Mouse (Mus musculus): ENCODE results near the gene Lypd4.
"Not testable (repeated sequence)": the region's sequence is repeated elsewhere in the genome, so short reads cannot be mapped to it uniquely, and the experiment has no call there.

The Lypd4 gene

DNA sequence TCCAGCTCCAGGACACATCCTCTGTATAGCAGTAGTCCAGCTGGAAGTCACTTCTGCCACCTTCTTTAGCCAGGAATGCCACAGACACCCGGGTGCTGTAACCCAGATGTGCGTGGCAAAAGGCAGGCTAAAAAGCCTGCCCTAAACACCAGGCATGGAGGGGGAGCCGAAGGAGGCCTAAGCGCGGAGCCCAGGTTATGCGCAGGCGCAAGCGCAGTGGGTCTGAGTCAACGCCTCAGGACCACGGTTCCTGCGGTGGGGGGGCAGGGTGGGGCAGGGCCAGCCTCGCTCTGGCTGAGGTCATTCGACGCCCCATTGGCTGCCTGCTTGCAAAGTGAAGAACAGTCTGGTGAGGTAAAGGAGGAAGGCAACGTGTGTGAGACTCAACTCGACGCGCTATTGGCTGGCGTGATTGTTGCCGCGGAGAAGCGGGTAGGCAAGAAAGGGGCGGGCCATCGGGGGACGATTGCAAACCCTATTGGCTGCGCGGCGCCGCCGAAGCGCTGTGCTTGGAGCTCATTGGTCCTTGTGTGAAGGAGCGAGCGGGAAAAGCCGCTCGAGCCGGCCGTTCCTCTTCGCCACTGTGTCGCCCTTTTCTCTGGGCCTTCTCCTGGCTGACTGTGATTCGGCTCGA, at the start of gene Lypd4, which contains the start of gene Dmrtc2:
Lypd4 (minus strand) TSS at position 410 of the 634 bp plus-strand sequence.
Dmrtc2 (plus strand) TSS at position 526 of the 634 bp plus-strand sequence.
- DNase-seq (ENCODE audit: low read depth): no peak

DNA sequence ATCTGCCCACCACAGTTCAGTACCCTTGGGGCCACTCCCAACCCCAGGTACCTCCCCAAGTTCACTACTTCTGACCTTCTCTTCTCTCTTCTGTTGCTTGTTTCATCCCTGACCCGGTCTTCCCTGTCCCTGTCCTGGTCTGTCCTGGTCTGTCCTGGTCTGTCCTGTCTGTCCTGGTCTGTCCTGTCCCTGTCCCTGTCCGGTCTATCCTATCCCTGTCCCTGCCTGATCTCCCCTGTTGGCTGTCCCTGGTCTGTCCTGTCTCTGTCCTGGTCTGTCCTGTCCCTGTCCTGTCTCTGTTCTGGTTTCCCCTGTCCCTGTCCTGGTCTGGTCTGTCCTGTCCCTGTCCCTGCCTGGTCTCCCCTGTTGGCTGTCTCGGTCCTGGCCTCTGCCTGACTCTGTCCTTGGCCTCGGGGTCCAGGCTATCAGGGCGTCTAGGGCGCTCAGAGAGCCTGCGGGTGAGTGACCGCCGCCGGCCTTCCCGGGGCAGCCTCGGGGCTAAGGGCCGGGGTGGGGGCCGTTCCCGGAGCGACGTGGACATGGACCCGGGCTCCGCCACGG, 49.1 kb upstream of the Lypd4 start:
- no peak for DNase-seq (ENCODE audit: low read depth)

GRCm38 (mm10) chr7:24912480-24912879, 42.7 kb upstream of the Lypd4 start:
- no peak for DNase-seq (ENCODE audit: low read depth)

DNA sequence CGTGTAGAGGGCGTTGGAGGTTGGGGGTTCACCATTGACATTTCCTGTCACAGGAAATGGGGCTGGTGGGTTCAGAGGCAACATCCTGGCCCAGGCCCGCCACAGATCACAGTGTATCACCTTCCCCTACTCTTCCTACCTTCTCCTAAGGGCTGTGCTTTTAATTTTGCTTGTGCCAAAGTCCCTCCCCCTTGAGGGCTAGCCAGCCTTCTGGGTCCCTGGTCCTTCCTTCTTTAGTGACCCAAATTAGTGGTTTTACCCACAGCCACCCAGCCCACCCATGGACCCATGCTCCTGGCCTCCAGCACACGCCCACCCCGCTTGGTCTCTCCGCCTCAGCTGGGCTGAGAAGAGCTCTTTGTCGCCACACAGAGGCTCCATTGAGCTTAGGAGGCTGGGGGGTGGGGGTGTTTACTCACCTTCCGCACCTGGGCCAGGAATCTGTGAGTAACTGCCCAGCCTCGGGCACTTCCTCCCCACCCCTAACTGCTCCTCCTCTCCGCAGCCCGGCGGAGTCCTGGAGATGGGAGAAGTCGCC, 37.5 kb upstream of the Lypd4 start:
- DNase-seq (ENCODE audit: low read depth): peak; percentile 68

- peak; percentile 28 for DNase-seq (ENCODE audit: low read depth)
These were observed 36.8 kb upstream of the Lypd4 start for GRCm38 (mm10) chr7:24906551-24906950.

GRCm38 (mm10) chr7:24904936-24905335, 35.2 kb upstream of the Lypd4 start:
- peak; percentile 91 for DNase-seq (ENCODE audit: low read depth)

- peak; percentile 99 for DNase-seq (ENCODE audit: low read depth)
These were observed 34.3 kb upstream of the Lypd4 start for GRCm38 (mm10) chr7:24904070-24904483.

DNA sequence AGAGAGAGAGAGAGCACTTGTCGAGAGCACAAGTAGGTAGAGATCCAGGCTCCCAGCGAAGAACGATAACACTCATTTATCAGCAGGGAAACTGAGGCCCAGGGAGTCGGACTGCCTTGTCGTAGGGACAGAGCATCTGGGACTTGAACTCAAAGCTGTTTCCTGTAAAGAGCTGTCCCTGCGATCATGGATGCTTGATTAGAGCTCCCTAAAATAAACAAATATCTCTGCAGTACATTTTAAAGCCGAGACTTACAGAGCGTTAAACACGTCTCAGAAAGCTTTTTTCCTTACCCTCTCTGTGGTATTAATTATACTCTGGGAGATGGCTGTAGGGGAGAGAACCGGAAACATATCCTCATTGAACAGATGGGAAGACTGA, 33.7 kb upstream of the Lypd4 start:
- DNase-seq (ENCODE audit: low read depth): peak; percentile 59

- peak; percentile 67 for DNase-seq (ENCODE audit: low read depth)
These were observed 33.1 kb upstream of the Lypd4 start, which contains the start of gene Arhgef1 for GRCm38 (mm10) chr7:24902630-24903443. Gene Arhgef1, plus strand, starts transcription at chr7:24902912.

GRCm38 (mm10) chr7:24902264-24902629, 32.5 kb upstream of the Lypd4 start:
- no peak for DNase-seq (ENCODE audit: low read depth)

DNA sequence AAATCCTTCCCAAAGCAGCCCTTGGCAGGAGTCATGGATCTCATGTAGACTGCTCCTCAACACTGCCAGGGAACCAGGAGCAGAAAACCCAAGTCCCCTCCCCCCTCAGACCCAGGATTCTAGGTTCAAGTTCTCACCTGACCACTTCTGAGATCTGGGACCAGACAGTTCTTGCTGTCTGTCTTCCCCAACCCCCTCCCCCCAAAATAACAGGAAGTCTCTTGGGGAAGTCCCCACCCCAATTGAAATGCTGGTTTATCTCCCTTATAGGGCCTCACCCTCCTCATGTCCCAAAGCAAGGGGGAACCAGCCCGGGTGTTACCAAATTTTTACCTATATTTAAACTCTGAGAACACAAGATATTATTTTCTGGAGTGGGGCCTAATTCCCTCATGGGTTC, 32.1 kb upstream of the Lypd4 start:
- DNase-seq (ENCODE audit: low read depth): no peak

DNA sequence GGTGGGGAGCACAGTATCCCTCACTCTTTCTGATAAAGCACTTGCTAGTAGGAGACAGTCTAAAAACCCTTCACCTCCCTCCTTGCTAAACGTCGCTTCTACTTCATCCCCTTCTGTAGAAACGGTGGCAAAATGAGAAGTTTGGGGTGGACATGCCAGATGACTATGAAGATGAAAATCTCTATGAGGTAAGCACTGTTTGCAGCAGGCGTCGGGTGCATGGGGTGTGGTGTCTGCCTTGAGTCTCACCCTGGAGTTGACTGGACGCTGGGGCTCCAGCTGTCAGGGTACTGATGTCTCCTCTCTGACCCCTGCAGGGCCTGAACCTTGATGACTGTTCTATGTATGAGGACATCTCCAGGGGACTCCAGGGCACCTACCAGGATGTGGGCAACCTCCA, 31.4 kb upstream of the Lypd4 start:
- no peak for DNase-seq (ENCODE audit: low read depth)

DNA sequence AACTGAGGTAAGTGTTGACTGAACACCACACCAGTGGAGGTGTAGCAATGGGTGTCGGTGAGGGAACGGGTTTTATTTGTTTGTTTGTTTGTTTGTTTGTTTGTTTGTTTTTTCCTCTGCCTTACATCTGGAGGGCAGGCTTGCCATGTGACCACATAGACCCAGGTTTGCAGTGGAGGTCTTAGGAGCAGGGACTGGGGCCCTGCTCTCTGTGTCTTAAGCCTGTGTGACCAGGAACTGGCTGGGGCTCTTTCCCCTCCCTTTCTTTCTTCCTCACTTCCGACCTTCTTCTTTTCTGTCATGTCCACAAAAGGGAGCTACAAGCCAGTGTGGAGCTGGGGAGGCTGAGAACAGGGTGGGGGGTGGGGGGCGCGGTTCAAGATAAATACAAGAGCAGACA, 28.2 kb upstream of the Lypd4 start:
- DNase-seq (ENCODE audit: low read depth): no peak

- no peak for DNase-seq (ENCODE audit: low read depth)
These were observed 27.5 kb upstream of the Lypd4 start, which contains the start of gene Cd79a for GRCm38 (mm10) chr7:24897224-24897623. Gene Cd79a, plus strand, starts transcription at chr7:24897381.

- DNase-seq (ENCODE audit: low read depth): no peak
These were observed 26.5 kb upstream of the Lypd4 start for GRCm38 (mm10) chr7:24896269-24896668.

DNA sequence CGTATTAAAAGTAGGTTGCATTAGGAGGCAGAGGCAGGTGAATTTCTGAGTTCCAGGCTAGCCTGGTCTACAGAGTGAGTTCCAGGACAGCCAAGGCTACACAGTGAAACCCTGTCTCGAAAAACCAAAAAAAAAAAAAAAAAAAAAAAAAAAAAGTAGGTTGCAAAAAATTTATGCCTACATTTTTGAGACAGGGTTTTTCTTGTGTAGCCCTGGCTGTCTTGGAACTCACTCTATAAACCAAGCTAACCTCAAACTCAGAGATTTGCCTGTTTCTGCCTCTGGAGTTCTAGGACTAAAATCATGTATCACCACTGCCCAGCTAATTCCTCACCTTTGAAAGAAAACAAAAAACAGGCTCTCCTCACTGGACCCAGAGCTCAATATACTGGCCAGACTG, 26.0 kb upstream of the Lypd4 start:
- DNase-seq (ENCODE audit: low read depth): not testable (repeated sequence)

GRCm38 (mm10) chr7:24892125-24892583, 22.4 kb upstream of the Lypd4 start:
- no peak for DNase-seq (ENCODE audit: low read depth)

GRCm38 (mm10) chr7:24891241-24892124, 21.7 kb upstream of the Lypd4 start:
- peak; percentile 43 for DNase-seq (ENCODE audit: low read depth)

- peak; percentile 89 for DNase-seq (ENCODE audit: low read depth)
These were observed 20.8 kb upstream of the Lypd4 start for GRCm38 (mm10) chr7:24890281-24891216.

DNA sequence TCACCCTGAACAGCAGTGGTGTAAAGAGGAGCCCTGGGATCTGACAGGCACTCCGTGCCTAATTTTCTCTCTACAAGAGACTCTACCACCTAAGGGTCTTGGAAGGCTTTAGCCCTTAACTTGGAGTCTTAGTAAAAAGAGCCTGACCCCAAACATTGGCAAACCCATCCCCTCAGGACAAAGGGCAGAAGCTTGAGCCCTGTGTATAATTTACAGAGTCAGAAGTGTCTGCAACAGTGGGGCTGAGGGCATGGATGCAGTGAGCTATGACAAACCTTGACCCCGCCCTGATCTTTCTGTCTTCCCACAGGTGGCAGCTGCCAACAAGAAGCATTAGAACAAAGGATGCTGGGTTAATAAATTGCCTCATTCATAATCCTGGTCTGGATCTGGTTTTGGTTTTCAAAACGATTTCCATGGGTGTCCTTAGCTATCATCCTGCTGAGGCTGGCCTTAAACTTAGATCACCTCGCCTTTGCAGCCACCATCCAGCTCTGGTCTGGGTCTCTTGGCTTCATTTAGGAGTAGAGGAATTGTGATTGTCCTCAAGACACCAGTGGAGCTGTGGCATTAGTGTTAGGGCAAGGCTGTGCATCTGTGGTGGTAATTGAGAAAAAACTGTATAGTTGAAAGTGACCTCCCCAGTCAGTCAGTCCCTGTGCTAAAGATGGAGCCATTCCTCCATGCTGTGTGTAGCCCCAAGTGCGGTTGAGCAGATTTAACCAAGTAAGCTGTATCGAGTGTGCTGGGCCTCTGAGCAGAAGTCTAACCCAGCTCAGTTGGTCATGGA, 19.9 kb upstream of the Lypd4 start:
- no peak for DNase-seq (ENCODE audit: low read depth)

All from 416B (cell line).